Mouse (Mus musculus): ENCODE measurements around the gene Cdc27. TPM values are rescaled to one million over a fixed set of nuclear protein-coding genes. Genes with fewer than 3 reads are reported as not detected.
A peak's percentile ranks its signal among the peaks of the same experiment; 100 is the strongest.
"Not testable (repeated sequence)": the region's sequence is repeated elsewhere in the genome, so short reads cannot be mapped to it uniquely, and the experiment has no call there.

Cdc27 gene
- total RNA-seq, 4 experiments from 2014 or later = 50.9 to 86.8 (median 73.9) TPM

DNA sequence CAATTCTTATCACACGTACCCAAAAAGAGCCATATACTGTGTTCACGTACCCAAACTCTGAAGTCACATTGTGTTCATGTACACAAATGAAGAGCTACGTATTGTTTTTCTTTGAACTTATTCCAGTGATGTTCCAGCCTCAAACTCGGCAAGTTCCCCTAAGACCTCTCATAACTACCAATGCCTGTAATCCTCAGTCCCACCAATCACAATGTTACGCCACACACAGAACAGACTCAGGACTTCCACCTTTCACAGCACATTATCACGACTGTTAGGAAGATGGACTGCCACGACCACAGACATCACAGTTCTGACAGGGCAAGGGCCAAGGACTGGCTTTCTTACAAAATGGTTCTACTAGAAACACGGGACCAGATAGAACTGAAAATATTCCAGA is 20.1 kb upstream of the Cdc27 start:
- not testable (repeated sequence) for DNase-seq

DNA sequence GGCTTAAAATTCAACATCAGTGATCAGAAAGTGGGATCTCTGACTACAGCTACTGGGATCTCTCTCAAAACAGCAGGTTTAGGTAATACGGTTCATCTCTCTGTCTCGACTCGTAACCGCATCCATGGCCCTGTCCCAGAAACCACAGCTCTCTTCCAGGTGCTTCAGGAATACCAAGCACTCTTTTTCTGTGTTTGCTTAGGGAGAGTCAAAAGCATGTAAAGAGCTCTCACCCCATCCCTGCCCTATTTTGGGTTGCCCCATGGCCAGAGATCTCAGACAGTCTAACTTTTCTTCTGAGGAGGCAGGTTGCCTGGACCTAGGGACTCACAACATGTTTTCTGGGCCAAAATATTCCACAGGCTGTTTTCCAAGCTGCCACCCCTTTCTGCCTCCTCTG is 17.9 kb upstream of the Cdc27 start:
- DNase-seq = no peak

DNA sequence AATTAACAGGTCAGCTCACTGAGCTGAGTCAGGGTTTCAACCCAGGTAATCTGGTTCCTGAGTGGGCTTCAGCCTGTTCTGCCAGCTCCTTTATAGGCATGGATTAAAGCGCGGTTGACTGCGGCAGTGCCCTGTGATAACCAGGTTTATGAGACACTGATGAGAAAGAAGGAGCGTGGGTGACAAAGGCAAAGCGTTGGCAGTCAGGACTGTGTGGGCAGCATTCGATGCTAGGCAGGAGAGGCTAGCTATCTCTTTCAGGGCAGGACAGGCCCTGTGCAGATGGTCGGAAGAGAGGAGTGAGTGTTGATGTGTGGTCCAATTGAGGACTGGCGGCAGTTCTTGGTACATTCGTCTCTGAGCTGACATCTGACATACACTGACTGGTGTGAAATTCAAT is 17.3 kb upstream of the Cdc27 start:
- DNase-seq = no peak

DNA sequence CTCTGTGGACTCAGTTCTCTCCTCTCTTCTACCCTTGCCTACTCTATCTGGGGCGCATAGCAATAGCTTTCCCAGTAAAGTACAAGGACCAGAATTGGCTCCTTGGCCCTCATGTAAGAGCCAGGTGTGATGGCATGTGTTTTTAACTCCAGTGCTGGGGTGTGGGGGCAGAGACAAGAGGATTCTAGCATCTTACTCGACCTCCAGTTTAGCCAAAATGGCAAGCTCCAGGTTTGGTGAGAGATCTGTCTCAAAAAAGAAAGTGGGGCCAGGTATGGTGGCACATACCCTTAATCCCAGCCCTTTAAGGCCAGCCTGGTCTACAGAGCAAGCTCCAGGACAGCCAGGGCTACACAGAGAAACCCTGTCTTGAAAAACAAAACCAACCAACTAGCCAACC is 16.4 kb upstream of the Cdc27 start:
- DNase-seq = no peak

DNA sequence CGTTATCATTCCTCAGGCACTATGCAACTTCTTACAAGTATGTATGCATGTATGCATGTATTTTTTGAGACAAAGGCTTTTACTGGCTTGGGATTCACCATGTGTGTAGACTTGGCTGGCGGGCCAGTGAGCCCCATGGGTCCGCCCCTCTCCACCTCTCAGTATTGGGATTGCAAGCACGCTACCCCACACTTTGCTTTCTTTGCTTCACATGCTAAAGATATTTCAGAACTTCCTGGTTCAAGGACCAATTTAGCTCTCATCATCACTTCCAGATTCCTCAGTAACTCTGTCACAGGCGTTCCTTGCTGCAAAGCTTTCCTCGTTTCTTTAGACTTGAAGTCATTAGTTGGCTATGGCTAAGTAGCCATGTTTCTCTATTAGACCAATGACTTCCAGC is 15.7 kb upstream of the Cdc27 start:
- DNase-seq = no peak

DNA sequence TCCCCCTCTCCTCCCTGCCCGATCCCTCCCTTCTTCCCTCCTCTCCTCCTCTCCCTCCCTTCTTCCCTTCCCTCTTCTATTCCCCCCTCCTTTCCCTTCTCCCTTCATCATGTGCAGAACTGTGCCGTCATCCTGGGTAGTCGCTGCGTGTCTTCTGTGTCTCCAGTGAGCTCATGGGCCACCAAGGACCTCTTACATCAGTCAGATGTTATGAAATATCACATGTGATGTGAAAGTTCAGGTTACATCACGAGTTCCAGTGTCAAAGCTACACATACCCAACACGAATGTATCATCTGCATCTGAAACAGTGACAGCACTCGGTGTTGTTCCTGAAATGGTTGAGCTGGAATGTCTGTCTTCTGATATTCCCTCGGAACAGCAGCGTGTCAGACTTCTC is 14.8 kb upstream of the Cdc27 start:
- no peak for DNase-seq

DNA sequence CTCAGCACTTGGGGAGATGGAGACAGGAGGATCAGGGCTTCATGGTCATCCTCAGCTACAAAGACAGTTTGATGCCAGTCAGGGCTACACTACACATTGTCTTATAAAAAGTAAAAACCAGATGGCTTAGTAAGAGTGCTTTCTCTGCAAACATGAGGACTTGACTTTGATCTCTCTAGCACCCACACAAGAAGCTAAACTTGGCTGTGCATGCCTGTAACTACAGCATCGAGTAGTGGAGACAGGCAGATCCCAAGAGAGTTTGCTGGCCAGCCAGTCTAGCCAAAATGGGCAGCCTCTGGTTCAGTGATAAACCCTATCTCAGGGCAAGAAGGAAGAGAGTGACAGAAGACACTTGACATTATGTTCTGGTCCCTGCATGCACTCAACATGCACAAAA is 13.1 kb upstream of the Cdc27 start:
- no peak for DNase-seq

DNA sequence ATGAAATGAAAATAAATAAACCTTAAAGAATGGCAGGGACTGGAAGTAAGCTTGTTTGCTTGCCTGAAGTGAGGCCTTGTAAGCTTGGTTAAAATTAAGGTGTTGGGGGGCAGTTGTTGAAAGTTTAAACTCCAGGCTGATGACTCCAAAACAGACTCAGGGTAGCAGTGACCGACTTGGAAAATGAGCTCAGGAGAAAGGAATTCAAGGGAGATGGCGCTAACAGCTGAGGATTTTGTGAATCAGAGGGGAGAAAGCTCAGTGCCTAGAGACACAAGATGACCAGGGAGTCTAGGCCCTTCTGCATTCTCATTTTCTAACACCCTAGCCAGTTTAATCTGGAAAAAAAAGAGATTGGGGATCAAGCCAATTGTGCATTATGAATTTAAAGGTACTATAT is 10.6 kb upstream of the Cdc27 start:
- no peak for DNase-seq

DNA sequence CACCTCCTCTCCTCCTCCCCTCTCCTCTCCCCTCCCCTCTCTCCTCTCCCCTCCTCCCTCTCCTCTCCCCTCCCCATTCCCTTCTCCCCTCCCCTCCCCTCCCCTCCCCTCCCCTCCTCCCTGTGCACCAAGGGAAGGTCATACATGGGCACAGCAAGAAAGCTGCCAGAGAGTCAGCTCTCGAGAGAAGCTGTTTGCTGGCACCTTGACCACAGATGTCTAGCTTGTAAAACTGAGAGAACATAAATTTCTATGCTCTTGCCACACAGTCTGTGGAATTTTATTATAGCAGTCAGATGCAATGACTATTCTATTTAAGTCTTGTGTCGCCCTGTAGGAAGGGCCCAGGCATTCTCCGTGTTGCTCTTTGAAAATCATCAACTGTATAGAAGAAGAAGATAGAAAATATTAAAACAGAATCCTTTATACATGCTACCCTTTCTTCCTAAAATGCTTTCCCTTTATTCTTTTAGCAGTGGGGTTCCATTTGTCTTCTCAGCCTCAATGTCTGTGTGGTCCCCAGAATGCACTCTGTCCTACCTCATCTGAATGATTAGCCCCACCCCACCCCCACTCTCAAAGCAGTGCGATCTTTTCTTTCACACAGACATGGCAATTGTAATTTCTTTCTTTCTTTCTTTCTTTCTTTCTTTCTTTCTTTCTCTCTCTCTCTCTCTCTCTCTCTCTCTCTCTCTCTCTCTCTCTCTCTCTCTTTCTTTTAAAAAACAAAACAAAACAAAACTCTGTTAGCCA is 8.4 kb upstream of the Cdc27 start:
- DNase-seq = no peak

DNA sequence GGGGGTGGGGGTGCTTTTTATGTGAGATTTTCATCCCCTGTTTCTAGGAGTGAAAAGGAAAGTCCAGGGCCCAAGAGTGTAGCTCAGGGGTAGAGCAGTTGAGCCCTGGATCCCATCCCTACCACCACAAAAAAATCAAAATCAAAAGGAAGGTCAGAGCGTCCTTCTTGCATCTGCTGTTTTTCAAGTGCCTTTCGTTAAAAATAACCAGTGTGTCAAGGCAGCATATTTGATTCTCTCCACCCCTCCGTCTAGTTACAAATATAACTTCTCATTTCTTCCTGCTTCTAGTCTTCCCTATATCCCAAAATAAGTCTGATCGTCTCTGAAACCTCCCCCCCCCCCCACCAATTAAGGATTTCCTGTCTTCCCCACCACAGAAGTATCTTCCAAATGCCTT is 7.6 kb upstream of the Cdc27 start:
- DNase-seq = no peak

DNA sequence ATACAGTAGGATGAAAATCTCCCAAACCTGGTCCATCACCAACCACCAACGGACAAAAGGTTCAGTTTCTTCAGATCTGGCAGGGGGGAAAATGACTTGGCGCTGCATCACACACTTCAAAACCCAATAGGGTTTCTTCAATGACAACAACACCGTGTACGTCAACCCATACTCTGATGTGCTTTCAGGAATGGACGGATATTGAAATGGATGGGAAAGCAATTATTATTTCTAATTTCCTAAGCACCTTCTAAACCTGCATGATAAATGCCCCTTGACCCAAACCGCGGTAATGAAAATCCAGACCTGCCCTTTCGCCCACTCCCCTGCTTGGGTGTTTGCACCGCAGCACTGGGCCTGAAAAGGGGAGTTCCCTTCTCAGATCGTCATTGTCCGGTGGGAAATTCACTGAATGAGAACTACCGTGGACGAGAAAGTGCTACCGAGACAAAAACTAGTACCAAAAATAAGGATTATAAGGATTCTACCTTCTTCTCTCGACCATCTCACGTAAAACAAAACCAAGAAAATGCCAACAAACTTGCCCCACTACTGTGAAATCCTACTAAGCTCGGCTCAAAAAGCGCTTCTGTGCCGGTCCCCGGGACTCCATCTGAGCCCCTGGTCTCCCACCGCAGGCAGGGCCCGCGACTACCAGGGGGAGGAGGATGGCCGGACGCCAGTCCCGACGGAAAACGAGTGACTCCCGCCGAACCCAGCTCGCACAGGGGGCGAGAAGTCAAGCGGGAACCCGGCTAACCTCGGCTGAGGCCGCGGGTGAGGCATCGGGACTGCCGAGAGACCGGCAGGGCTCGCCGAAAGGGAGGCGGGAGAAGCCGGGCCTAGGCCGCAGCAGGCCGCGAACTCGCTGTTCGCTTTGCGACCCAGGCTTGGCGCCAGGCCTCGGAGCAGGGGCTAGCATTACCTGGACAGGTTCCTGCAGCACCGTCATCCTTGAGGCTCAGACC is 698 bp downstream of the Cdc27 start:
- no peak for DNase-seq

DNA sequence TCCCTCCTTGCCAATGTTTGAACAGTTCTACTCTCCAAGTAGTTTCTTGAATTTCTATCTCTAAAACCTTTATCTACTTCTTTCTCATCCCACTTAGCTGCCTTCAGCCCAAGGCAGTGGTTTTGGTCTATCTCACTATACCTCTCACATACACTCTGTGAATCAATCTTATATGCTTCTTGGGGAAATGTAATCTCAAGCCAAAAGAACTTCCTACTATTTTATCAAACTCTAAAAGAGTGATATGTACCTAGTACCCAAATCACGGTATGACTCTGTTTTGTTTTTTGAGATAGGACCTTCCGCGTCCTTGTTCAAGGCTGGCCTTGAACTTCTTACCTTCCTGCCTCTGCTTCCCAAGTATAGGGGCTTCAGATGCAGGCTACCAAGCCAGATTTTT is 2.9 kb downstream of the Cdc27 start:
- no peak for DNase-seq

DNA sequence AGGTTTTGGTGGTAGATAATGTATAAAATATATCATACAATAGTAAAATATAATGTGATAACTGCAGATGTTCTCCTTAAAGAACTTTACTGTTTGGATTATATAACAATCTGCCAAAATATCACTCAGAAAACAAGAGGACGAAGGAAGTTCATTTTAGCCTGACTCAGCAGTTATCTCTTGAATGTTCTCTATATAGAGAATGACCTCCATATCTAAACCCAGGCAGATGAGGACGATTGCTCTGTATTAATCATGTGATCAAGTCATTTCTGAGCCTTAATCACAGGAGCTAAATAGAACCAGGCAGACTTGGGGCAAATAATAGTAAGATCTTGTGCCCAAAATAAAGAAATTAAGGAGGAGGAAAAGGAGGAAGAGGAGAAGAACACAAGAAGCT is 5.9 kb downstream of the Cdc27 start:
- no peak for DNase-seq

DNA sequence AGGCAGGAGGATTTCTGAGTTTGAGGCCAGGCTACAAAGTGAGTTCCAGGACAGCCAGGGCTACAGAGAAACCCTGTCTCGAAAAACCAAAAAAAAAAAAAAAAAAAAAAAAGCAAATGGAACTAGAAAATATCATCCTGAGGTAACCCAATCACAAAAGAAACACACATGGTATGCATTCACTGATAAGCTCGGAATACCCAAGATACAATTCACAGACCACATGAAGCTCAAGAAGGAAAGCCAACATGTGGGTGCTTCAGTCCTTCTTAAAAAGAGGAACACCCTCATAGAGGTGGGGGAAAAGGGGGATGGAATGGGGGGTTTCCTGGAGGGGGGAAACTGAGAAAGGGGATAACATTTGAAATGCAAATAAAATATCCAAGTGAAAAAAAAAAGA is 7.1 kb downstream of the Cdc27 start:
- DNase-seq = not testable (repeated sequence)

DNA sequence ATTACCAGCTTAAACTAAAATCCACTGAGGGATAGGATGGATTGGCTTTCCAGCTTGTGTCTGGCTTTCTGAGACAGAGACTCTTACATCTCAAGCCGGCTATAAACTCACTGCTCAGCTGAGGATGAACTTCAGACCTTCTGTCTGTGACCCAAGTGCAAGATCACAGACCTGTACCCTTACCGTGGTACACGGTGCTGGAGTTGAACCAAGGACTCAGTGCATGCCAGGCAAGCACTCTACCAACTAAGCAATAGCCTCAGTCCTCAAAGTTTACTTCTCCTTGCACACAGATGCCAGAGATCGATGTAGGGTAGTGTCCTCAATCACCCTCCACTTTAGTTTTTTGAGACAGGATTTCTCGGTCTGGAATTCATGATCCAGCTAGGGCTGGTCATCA is 10.6 kb downstream of the Cdc27 start:
- DNase-seq = no peak

DNA sequence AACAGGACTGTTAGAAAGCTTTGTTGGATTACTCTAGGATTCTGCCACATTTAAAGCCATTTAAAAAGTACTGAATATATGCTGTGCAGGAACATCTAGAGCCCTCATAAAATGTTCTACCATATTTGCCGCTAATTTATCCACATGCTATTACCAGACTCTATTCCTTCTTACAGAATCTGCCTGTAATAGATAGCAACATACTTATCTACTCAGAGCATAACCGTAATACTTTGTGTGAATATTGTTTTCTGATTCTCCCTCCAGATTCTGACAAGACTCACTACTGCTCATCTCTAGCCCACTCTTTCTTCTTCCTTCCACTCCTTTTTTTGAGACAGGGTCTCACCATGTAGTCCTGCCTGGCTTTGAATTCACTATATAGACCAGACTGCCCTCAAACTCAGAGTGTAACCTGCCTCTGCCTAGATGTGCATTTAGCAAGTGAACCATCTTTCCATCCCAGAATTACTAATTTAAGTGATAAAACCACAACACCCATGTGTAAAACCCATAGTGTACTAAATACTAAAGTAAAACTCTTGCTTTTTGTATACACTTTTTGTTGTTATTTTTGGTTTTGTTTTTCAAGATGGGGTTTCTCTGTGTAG is 12.4 kb downstream of the Cdc27 start:
- DNase-seq = no peak

DNA sequence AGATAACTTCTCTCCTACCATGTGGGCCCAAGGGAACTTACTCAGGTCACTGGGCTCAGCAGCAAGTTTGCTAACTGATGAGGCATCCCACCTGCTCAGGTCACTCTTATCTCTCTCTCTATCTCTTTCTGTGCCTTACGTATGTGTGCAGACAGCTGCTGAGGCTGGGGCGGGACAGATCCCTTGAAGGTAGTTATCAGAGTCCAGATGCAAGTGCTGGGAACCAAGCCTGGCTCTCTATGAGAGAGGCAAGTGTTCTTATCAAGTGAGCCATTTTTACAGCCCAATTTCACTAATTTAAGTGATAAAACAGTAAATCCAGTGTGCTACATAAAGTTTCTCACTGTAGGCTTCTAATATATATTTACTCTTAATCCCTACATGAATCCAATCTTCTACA is 13.6 kb downstream of the Cdc27 start:
- DNase-seq = no peak

DNA sequence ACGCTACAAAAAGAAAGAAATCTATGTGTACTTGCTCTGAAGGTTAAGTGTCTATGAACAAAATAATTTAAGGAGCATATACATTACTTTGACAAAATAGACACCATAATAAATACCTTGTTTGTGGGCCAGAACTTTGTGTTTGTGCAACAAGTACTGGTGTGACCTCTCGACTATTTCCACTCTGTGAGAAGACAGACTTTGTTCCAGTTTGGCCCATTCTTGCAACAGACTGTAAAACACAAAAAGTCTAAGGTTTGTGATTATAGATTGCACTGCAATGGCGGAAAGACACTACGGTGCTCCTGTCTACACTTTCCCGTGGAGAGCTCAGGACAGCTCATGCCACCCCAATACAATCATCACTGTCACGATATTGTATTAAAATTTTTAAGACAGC is 24.5 kb downstream of the Cdc27 start:
- no peak for DNase-seq

DNA sequence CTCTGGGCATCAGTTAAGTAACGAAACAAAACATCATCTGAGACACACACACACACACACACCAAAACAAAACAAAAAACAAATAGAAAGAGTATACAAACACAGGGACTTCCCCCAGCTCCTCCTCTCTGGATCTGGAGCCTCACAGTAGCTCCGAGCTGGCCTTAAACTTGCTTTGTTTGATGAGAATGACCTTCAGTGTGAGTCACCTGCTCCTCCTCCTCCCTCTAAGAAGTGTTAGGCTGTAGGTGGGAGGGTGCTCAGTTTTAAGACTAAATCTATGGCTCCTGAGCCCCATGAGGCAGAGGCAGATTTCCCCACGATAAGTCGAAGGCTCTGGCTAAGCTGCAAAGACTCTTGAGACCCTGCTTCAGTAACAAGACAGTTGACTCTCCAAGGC is 38.0 kb downstream of the Cdc27 start:
- DNase-seq = peak; percentile 26

DNA sequence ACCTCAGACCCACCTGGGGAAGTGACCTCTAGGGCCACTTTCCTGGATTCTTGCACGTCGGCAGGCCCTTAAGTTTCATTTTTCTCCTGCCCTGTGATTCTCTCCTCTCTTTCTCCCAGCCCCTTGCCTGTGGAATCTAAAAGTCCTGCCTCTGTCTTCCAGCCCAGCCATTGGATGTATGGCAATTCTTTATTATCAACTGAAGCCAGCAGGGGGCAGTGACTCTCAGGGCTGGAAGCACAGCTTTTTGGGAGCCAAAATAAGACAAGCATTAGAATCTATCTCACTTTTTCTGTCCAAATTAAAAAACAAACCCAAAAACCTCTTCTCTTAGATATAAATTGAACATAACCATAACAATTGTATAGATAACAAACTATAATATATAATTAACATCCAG is 39.8 kb downstream of the Cdc27 start:
- no peak for DNase-seq

DNA sequence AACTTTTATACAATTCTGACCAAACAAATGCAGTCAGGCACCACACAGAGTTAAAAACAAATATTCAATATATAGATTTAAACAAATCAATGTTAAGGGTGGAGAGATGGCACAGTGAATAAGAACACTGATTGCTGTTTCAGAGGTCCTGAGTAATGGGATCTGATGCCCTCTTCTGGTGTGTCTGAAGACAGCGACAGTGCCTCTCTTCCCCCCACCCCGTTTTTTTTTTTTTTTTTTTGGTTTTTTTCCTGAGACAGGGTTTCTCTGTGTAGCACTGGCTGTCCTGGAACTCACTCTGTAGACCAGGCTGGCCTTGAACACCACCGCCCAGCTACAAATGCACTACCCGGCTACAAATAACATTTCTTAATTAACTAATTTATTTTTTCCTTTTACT is 42.0 kb downstream of the Cdc27 start:
- no peak for DNase-seq

DNA sequence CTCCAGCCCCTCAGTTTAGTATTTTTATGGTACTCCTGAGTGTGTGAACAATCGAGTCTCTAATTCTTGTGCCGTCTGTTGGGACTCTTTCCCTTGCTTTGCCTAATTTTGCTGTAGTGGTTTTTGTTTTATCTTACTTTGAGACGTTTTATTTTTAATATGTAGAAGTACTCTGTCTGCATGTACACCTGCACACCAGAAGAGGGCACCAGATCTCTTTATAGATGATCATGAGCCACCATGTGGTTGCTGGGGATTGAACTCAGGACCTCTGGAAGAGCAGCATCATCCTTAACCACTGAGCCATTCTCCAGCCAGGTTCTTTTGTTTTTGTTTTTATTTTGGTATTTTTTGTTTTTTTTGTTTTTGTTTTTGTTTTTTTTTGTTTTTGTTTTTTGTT is 62.1 kb downstream of the Cdc27 start:
- no peak for DNase-seq

DNA sequence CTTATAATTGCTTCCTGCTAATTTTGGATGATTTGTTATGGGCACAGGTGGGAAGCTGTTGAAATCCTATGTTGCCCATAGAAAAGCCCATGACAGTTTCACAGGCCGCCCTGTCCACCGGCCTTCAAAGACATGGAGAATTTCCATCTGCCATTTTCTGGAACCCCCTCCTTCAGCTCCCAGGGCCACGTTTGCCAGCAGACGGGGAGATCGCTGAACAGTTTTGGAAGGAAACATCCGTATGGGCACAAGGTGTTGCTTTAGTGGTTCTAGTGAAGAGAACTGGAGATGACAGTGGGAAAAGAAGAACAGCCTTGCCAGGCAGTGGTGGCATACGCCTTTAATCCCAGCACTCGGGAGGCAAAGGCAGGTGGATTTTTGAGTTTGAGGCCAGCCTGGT is 68.4 kb downstream of the Cdc27 start:
- DNase-seq = no peak

DNA sequence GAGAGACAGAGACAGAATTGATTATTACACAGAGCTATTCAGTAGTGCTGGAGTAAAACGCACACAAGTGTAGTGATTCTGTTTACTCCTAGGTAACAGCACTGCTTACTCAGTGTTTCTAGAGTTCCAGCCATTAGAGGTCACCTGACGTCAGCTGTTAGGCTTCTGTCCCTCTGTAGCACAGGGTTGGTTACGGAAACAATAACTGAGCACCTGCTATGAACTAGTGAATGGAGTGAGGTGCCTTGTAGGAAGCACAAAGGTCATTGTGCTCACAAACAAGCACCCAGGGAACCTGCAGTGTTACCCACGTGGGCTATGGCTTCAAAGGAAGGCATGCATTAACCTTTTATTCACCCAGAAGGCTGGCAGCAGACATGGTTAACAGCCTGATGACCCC is 70.9 kb downstream of the Cdc27 start:
- DNase-seq = no peak

All from adrenal gland, adult 8-10 months (tissue).